In genomic region chr10:69372061-69372460, GRCm38 (mm10) we compare ENCODE assay signal across 6 mouse cellular contexts.
"Had no signal": no experiment of that assay in that cellular context is flagged by ENCODE, and none has a peak within 500 bp of the region (broad histone marks: within the 10 kb centered on the region; RNA-seq: fewer than 3 reads in every experiment).

No protein-coding gene starts in this region.

- H3K36me3 ChIP-seq: limb, embryonic 12.5 days; limb, embryonic 15.5 days; midbrain, embryonic 12.5 days; midbrain, embryonic 15.5 days; neural tube, embryonic 12.5 days; neural tube, embryonic 15.5 days had no signal

- H3K4me1 ChIP-seq: limb, embryonic 12.5 days; limb, embryonic 15.5 days; midbrain, embryonic 12.5 days; midbrain, embryonic 15.5 days; neural tube, embryonic 12.5 days; neural tube, embryonic 15.5 days had no signal

- H3K4me3 ChIP-seq: limb, embryonic 12.5 days; limb, embryonic 15.5 days; midbrain, embryonic 12.5 days; midbrain, embryonic 15.5 days; neural tube, embryonic 12.5 days; neural tube, embryonic 15.5 days had no signal

- H3K9me3 ChIP-seq: limb, embryonic 12.5 days; limb, embryonic 15.5 days; midbrain, embryonic 12.5 days; midbrain, embryonic 15.5 days; neural tube, embryonic 12.5 days; neural tube, embryonic 15.5 days had no signal

- H3K27me3 ChIP-seq: limb, embryonic 12.5 days; limb, embryonic 15.5 days; midbrain, embryonic 12.5 days; midbrain, embryonic 15.5 days; neural tube, embryonic 12.5 days; neural tube, embryonic 15.5 days had no signal
